Mouse (Mus musculus) MEL (cell line): ENCODE results near the gene Dsn1.

ENCODE experiments used
- CHD2 ChIP-seq: IDR thresholded peaks from 2 replicates; pipeline ENCODE4 v1.6.1; 2011; ENCODE audit warnings: low read length, improper control_type of control experiment
- CTCF ChIP-seq, 3 experiments: IDR thresholded peaks in 2 of 3; conservative IDR thresholded peaks in 1 of 3; 2 replicates each; pipeline ENCODE4 v1.5.1; 2011 to 2012; ENCODE audit warnings: low read length in 3 of 3, low read depth in 2 of 3, mild to moderate bottlenecking in 2 of 3, improper control_type of control experiment in 1 of 3, inconsistent platforms in 1 of 3, mixed read lengths in 1 of 3, moderate library complexity in 1 of 3; ENCODE audit not compliant: control insufficient read depth in 1 of 3, insufficient read depth in 1 of 3, poor library complexity in 1 of 3, severe bottlenecking in 1 of 3
- EP300 ChIP-seq, 2 experiments: IDR thresholded peaks; 2 replicates each; pipeline ENCODE4 v1.6.1; 2011; ENCODE audit warnings: improper control_type of control experiment in 2 of 2, low read length in 2 of 2, low read depth in 1 of 2, mild to moderate bottlenecking in 1 of 2
- GATA1 ChIP-seq: IDR thresholded peaks from 2 replicates; pipeline ENCODE4 v1.6.1; 2011; ENCODE audit warnings: low read depth, low read length, improper control_type of control experiment
- MAFK ChIP-seq: IDR thresholded peaks from 2 replicates; pipeline ENCODE4 v1.6.1; 2011; ENCODE audit warnings: low read depth, mild to moderate bottlenecking, low read length, improper control_type of control experiment, borderline replicate concordance
- MAX ChIP-seq: IDR thresholded peaks from 2 replicates; pipeline ENCODE4 v1.6.1; 2011; ENCODE audit warnings: low read length, improper control_type of control experiment
- POLR2AphosphoS5 ChIP-seq: IDR thresholded peaks from 2 replicates; pipeline ENCODE4 v1.6.1; 2012; ENCODE audit warnings: low read depth, borderline replicate concordance, mild to moderate bottlenecking, inconsistent platforms, low read length, moderate library complexity, mixed read lengths
- TAL1 ChIP-seq: IDR thresholded peaks from 2 replicates; pipeline ENCODE4 v1.6.1; 2012; ENCODE audit warnings: mild to moderate bottlenecking, inconsistent platforms, low read length, moderate library complexity, mixed read lengths
- USF1 ChIP-seq: IDR thresholded peaks from 2 replicates; pipeline ENCODE4 v1.6.1; 2014; ENCODE audit warnings: low read depth, mild to moderate bottlenecking, inconsistent platforms, low read length, improper control_type of control experiment, moderate library complexity
- ZC3H11A ChIP-seq: IDR thresholded peaks from 2 replicates; pipeline ENCODE4 v1.6.1; 2012; ENCODE audit warnings: low read depth, mild to moderate bottlenecking, inconsistent platforms, low read length, improper control_type of control experiment
- ZKSCAN1 ChIP-seq: IDR thresholded peaks from 2 replicates; pipeline ENCODE4 v1.6.1; 2012; ENCODE audit warnings: low read depth, mild to moderate bottlenecking, inconsistent platforms, low read length, improper control_type of control experiment, moderate library complexity

GRCm38 (mm10) chr2:157007234-157007596 lies 261 bp upstream of the Dsn1 start:
- TF ChIP-seq ZKSCAN1 (no peak), ZC3H11A (no peak), CTCF (IDR thresholded peaks at IDR 0.05 in 2 of 3, conservative IDR thresholded peaks at IDR 0.05 in 1 of 3; ENCODE audit: control insufficient read depth in 1 of 3, insufficient read depth in 1 of 3, low read depth in 2 of 3, low read length in 3 of 3, poor library complexity in 1 of 3, severe bottlenecking in 1 of 3) (no peak), USF1 (no peak), MAX (no peak), MAFK (no peak), TAL1 (no peak), EP300 (IDR thresholded peaks at IDR 0.05; ENCODE audit: low read depth in 1 of 2, low read length in 2 of 2) (no peak), CHD2 (no peak), POLR2AphosphoS5 (no peak), GATA1 (no peak)
